Mouse (Mus musculus) neural tube, postnatal 0 days (tissue): Measurements from ENCODE around the gene Gm28576. TPM values are rescaled to one million over a fixed set of nuclear protein-coding genes. Genes with fewer than 3 reads are reported as not detected.

Source experiments
- polyA plus RNA-seq: library from polyadenylated mRNA; unstranded; fragments of >200 nt; fragmentation: Nextera tagmentation; extraction: Ambion mirVana; gene quantifications from 2 replicates; pipeline ENCODE4 v1.2.1, GENCODE M21; 2015

The Gm28576 gene
- polyA plus RNA-seq: not detected in 2 replicates

GRCm38 (mm10) chrY:7722641-7723040 is at the start of gene Gm28576:
Gene Gm28576 (plus strand): TSS chrY:7722941.

Other genes starting within 250 kb of the Gm28576 start
- not detected in 2 replicates for gene Gm20826, start 84.5 kb upstream of the Gm28576 start, polyA plus RNA-seq